Mouse (Mus musculus) right cerebral cortex, postnatal 10 days (tissue): ENCODE results near the gene Ubr4.
"Not testable (repeated sequence)": the region's sequence is repeated elsewhere in the genome, so short reads cannot be mapped to it uniquely, and the experiment has no call there.

ENCODE experiments used
- DNase-seq, 2 experiments: peaks; one replicate each; pipeline ENCODE4 v3.0.0; 2021; ENCODE audit warnings: low spot score in 2 of 2

Gene Ubr4

GRCm38 (mm10) chr4:139357211-139357610 is 4.8 kb downstream of the Ubr4 start:
- no peak for DNase-seq

- DNase-seq, result no peak
These were observed 8.5 kb downstream of the Ubr4 start for GRCm38 (mm10) chr4:139360761-139361548.

DNA sequence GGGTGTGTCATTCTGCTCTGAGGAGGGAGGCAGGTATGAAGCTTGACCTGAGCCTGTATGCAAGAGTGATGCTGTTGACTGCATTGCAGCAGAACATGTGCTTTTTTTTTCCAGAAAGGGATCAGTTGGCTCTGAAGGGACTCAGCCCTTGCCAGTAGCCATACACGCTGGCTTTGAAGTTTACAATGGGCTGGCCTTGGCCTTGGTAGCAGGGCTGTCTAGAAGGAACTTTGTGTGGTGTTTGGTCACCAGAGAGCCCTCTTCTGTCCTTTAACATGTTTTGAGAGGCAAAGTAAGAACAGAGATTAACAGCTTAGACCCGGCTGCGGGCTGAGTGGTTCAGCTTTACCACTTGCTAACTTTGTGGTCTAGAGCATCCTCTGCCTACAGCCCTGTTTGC is 14.9 kb downstream of the Ubr4 start:
- no peak for DNase-seq

GRCm38 (mm10) chr4:139368038-139368437 is 15.6 kb downstream of the Ubr4 start:
- DNase-seq, result no peak

DNA sequence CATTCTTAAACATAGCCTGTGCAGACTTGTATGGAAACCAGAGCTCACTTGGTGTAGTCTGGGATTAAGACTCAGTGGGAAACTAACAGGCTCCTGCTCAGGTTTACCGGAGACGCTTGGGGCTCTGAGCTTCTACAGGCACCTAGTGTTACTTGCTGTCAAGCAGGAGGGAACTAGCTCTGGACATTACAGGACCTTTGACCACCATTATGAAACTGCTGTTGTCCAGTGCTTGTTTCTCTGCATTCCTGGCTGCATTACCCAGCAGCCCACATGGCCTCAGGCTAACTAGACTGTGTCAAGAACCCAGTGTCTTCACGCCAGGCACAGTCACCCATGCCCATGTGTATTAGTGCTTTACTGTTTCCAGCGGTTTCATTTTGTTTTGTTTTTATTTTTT is 20.7 kb downstream of the Ubr4 start:
- no peak for DNase-seq

DNA sequence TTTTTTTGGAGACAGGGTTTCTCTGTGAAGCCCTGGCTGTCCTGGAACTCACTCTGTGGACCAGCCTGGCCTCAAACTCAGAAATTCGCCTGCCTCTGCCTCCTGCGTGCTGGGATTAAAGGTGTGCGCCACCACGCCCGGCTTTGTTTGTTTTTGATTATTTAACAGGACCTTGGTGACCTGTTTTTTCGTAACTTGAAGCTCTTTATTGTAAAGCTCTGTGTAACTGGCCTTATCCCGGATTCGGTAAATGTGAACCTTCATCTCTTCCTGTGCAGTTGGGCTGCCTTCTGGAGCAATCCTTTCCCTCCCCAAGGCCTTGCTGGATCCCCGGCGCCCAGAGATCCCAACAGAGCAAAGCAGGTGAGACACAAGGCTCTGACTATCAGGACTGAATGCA is 21.1 kb downstream of the Ubr4 start:
- no peak for DNase-seq

- DNase-seq, result no peak
These were observed 27.3 kb downstream of the Ubr4 start for GRCm38 (mm10) chr4:139379719-139380118.

DNA sequence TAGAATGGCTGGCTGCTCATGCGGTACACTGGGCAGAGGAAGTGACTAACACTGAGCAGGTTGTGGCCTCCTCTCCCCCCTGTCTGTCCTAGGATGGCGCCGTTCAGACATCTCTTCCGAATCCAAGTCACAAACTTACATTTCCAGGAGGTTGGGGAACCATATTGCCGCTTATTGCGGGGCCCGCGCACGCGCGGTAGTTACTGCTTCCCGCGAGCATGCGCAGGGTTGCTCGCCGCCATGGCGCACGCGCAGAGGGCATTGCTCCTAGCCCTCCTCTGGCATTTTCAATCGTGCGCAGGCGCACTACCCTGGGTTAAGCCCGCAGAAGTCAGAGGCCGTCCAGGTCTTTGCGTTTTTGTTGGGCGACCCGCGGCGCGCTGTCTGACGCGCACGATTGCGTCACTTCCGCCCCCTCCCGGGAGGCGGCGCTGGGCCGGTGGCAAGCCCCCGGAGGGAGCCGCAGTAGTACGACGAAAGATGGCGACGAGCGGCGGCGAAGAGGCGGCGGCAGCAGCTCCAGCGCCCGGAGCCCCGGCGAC is 27.9 kb downstream of the Ubr4 start:
- DNase-seq, result peak; percentile 99 to 100

GRCm38 (mm10) chr4:139380775-139381451 is 28.5 kb downstream of the Ubr4 start:
- peak; percentile 43 to 46 for DNase-seq

DNA sequence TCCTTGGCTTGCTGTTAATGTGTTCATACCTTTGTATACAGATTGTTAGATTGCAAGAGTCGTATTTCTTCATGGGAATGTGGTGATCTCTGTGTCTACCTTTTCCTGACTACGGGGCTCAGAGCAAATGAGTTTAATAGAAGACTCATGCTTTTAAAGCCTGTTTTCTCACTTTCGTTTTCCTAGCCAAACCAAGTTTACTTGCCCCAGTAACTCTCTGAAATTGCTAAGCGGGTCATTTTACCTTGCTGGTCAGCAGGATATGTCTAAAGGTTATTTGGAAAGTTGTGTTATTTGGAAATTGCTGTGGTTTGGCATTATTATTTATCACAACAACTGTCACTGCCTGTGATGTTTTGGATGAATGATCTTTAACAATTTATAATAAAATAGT is 29.0 kb downstream of the Ubr4 start:
- no peak for DNase-seq

DNA sequence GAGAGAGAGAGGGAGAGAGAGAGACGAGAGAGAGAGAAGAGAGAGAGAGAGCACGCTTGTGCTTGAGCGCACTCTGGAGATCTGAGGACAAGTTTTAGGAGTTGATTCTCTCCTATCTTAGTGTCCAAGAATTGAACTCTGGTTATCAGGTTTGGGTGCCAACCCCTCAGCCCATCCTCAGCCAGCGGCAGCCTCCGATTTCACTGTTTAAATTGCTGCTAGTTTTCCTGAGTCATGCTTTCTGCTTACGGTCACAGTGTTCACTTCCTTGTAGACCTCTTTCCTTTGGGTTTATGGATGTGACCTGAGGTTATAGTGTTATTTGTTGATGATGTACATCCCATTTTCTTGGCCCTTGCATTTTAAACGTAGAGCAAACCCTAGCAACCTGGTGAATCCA is 29.8 kb downstream of the Ubr4 start:
- no peak for DNase-seq

- not testable (repeated sequence) for DNase-seq
These were observed 33.4 kb downstream of the Ubr4 start for GRCm38 (mm10) chr4:139385841-139386240.

- no peak for DNase-seq
These were observed 34.5 kb downstream of the Ubr4 start for GRCm38 (mm10) chr4:139386869-139387319.

DNA sequence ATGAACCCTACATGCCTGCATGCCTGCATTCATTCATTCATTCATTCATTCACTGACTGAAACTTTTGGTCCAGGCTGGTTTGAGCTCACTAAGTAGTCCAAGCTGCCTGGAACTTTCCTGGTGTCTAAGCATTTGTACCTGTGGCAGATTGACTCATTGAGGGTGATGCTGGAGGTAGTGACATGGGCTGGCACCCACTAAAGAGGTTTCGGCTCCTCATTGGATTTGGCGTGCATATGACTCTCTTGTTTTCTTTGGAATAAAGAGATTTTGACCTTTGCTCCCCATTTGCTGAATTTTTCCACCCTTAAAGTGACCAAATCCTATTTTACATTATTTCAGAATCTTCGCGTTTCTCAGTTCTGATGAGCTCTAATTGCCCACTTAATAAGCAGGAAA is 37.1 kb downstream of the Ubr4 start:
- no peak for DNase-seq

- no peak for DNase-seq
These were observed 43.0 kb downstream of the Ubr4 start for GRCm38 (mm10) chr4:139395431-139395830.

DNA sequence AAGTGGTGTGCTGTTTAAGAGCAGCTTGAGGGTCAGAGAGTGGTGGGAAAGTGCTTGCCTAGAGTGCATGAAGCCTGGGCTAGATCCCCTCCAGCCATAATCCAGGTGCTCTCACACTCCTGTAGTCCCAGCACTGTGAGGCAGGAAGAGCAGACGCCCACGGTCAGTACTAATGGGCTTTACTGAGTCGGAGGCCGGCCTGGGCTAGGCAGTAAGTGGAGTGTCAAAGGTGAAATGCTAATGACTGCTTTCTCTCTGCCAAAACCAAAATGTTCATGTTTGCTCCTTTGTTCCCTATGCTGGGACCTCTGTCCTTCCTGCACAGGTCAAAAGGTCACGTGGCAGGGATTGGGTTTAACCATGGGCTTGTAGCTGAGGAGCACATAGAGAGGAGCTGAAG is 48.1 kb downstream of the Ubr4 start:
- no peak for DNase-seq

- DNase-seq, result no peak
These were observed 50.8 kb downstream of the Ubr4 start for GRCm38 (mm10) chr4:139403214-139403613.

- DNase-seq, result no peak
These were observed 58.9 kb downstream of the Ubr4 start for GRCm38 (mm10) chr4:139411351-139411750.

DNA sequence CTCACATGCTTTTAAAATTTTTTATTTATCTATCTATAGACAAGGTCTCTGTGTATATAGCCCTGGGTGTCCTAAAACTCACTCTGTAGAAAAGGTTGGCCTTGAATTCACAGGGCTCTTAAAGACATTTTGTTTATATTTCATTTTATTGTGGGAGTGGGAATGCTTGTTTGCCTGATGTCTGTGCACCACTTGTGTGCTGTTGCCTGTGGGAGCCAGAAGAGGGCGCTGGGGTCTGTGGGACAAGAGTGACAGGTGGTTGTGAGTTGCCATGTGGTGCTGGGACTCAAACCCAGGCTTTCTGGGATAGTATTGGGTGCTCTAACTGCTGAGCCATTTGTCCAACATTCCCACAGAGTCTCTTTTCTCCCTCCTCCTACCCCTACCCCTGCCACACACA is 65.5 kb downstream of the Ubr4 start:
- DNase-seq, result no peak

GRCm38 (mm10) chr4:139421621-139422020 is 69.2 kb downstream of the Ubr4 start:
- DNase-seq, result no peak

DNA sequence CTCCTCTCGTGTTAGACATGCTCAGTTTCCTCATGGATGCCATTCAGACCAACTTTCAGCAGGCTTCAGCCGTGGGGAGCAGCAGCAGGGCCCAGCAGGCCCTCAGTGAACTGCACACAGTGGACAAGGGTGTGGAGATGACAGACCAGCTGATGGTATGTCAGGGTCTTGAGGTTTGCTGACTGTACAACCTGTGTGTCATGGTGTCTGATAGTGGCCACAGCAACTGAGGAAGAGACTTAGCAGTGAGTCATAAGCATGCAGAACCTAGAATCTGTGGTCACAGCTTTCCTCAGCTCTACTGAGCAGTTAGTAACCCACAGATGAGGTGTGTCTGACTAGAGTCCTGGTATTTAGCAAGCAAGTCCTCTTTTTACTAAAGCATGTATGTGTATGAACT is 70.0 kb downstream of the Ubr4 start:
- no peak for DNase-seq

GRCm38 (mm10) chr4:139423270-139423669 is 70.9 kb downstream of the Ubr4 start:
- DNase-seq, result no peak

GRCm38 (mm10) chr4:139430176-139430575 is 77.8 kb downstream of the Ubr4 start:
- DNase-seq, result peak; percentile 77 to 79
